Mouse (Mus musculus): ENCODE data around the gene Snn.

DNA sequence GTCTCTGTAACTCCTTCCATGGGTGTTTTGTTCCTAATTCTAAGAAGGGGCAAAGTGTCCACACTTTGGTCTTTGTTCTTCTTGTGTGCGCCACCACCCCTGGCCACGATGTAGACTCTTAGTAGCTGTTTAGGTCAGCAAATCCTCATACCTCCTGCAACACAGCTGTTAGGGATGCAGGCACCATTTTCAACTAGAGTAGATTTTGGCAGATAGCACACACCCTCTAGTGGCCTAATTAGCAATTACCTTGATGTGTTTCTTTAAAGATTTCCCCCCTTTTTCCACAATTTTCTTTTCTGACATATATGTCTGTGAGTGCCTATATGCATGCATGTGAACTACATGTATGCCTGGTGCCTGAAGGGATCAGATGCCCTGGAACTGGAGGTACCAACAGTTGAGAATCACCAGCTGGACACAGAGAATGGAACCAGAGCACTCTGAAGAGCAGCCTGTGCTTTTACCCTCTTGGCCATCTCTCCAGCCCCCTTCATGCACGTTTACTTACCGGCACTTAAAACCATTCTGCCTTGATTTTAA lies 48.5 kb downstream of the Snn start:
- TF ChIP-seq POLR2A (IDR thresholded peaks at IDR 0.05; ENCODE audit: control insufficient read depth in 1 of 2, insufficient read depth in 1 of 2, low read depth in 1 of 2, low read length in 2 of 2, poor library complexity in 1 of 2) (no peak), CTCF (IDR thresholded peaks at IDR 0.05 in 2 of 3, conservative IDR thresholded peaks at IDR 0.05 in 1 of 3; ENCODE audit: control insufficient read depth in 1 of 3, insufficient read depth in 1 of 3, low read depth in 2 of 3, low read length in 3 of 3, poor library complexity in 1 of 3, severe bottlenecking in 1 of 3) (peak in 2 of 3 experiments; percentile 57 to 60; a peak in 4 of 6 replicates), EP300 (IDR thresholded peaks at IDR 0.05; ENCODE audit: low read depth in 1 of 2, low read length in 2 of 2) (no peak)
